Comparison of ENCODE assay signal across 9 mouse cellular contexts in the genomic region with DNA sequence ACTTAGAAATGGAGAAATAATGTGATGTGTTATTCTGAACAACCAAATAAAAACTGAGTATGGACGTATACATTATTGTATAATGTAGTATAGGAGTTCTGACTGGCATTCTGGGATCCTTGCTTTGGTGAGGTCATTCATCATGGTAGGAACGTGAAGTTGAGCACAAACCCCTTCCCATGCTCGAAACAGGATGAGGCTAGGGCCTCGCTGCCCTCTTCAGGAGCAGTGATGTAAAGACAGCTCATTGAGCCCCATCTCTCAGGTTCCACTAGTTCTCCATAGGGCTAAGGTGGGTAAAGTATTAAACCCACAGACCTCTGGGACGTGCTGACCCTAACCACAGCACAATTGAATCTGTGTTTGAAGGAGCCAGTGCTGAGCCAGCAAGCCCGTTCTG.
DNase-seq lines count a peak whose midpoint lies in the region; ATAC-seq lines count a peak whose summit lies in the region.
"Had no signal": no experiment of that assay in that cellular context is flagged by ENCODE, and none has a peak within 500 bp of the region (broad histone marks: within the 10 kb centered on the region; RNA-seq: fewer than 3 reads in every experiment).

No protein-coding gene starts in this region.

- H3K4me1 ChIP-seq in forebrain, embryonic 10.5 days: no peaks in the 10 kb centered on the region
- H3K4me1 ChIP-seq in forebrain, embryonic 16.5 days (replicated peaks; ENCODE audit: control insufficient read depth, insufficient read depth, low read length): peaks cover 3% of the 10 kb centered on the region; the same call in 1 of the 2 replicates
- no peaks in the 10 kb centered on the region for H3K4me1 ChIP-seq in hindbrain, embryonic 13.5 days (replicated peaks)
- no peaks in the 10 kb centered on the region for H3K4me1 ChIP-seq in midbrain, embryonic 16.5 days (ENCODE audit: control insufficient read depth, insufficient read depth, low read length)
- H3K4me1 ChIP-seq: heart, embryonic 15.5 days had no signal

- peak; percentile 25 for DNase-seq in forebrain, embryonic 10.5 days (ENCODE audit: extremely low spot score, low spot score)
- peak; percentile 20 to 37 for DNase-seq in spleen, postnatal 36 days (ENCODE audit: low spot score in 2 of 2)
- no peak for DNase-seq in spleen, postnatal 4 days (ENCODE audit: low spot score in 2 of 2)
- DNase-seq in c-Kit-positive CD71-positive TER-119-positive erythroid progenitor cells, embryonic 14.5 days (ENCODE audit: low spot score): no peak
- no peak for DNase-seq in right cerebral cortex, adult 18-20 months

- no peak overlapping the region for H3K27ac ChIP-seq in forebrain, embryonic 10.5 days
- no peak overlapping the region for H3K27ac ChIP-seq in forebrain, embryonic 16.5 days (ENCODE audit: low read length)
- no peak overlapping the region for H3K27ac ChIP-seq in hindbrain, embryonic 13.5 days
- no peak overlapping the region for H3K27ac ChIP-seq in midbrain, embryonic 16.5 days (ENCODE audit: low read length)
- H3K27ac ChIP-seq: heart, embryonic 15.5 days had no signal

- no peak overlapping the region for H3K9ac ChIP-seq in forebrain, embryonic 16.5 days (replicated peaks; ENCODE audit: low read depth, low read length)
- no peak overlapping the region for H3K9ac ChIP-seq in hindbrain, embryonic 13.5 days
- H3K9ac ChIP-seq in midbrain, embryonic 16.5 days (ENCODE audit: low read depth, low read length): no peak overlapping the region
- H3K9ac ChIP-seq: heart, embryonic 15.5 days had no signal

- H3K4me3 ChIP-seq in forebrain, embryonic 10.5 days: no peak overlapping the region
- H3K4me3 ChIP-seq in forebrain, embryonic 16.5 days (replicated peaks; ENCODE audit: low read length): no peak overlapping the region
- no peak overlapping the region for H3K4me3 ChIP-seq in hindbrain, embryonic 13.5 days
- H3K4me3 ChIP-seq in midbrain, embryonic 16.5 days (ENCODE audit: low read depth, low read length): no peak overlapping the region
- H3K4me3 ChIP-seq: heart, embryonic 15.5 days had no signal

- WGBS in forebrain, embryonic 10.5 days: 47% methylated on average over 6 of the region's 6 CpGs
- WGBS in forebrain, embryonic 16.5 days: 44% methylated on average over 6 of the region's 6 CpGs
- 48% methylated on average over 6 of the region's 6 CpGs for WGBS in hindbrain, embryonic 13.5 days
- WGBS in midbrain, embryonic 16.5 days: 53% methylated on average over 6 of the region's 6 CpGs

- no peak for ATAC-seq in forebrain, embryonic 16.5 days
- 0 out of 2 replicates have a peak, but pooled peaks have one; percentile 43 for ATAC-seq in hindbrain, embryonic 13.5 days (ENCODE audit: low FRiP score)
- ATAC-seq in midbrain, embryonic 16.5 days: peak; percentile 38; the same call in 1 of the 2 replicates

- no peak overlapping the region for H3K4me2 ChIP-seq in forebrain, embryonic 16.5 days (ENCODE audit: low read length)
- H3K4me2 ChIP-seq in hindbrain, embryonic 13.5 days: no peak overlapping the region
- H3K4me2 ChIP-seq in midbrain, embryonic 16.5 days (ENCODE audit: low read length): no peak overlapping the region
- H3K4me2 ChIP-seq: heart, embryonic 15.5 days had no signal

- H3K9me3 ChIP-seq in forebrain, embryonic 10.5 days: no peaks in the 10 kb centered on the region
- H3K9me3 ChIP-seq in forebrain, embryonic 16.5 days (ENCODE audit: control insufficient read depth, low read length): no peaks in the 10 kb centered on the region
- no peaks in the 10 kb centered on the region for H3K9me3 ChIP-seq in hindbrain, embryonic 13.5 days
- no peaks in the 10 kb centered on the region for H3K9me3 ChIP-seq in midbrain, embryonic 16.5 days (replicated peaks; ENCODE audit: control insufficient read depth, low read length, poor library complexity, severe bottlenecking)
- H3K9me3 ChIP-seq: heart, embryonic 15.5 days had no signal

- no peaks in the 10 kb centered on the region for H3K27me3 ChIP-seq in forebrain, embryonic 10.5 days (ENCODE audit: poor library complexity, severe bottlenecking)
- no peaks in the 10 kb centered on the region for H3K27me3 ChIP-seq in forebrain, embryonic 16.5 days (replicated peaks; ENCODE audit: control insufficient read depth, insufficient read depth, low read length)
- no peaks in the 10 kb centered on the region for H3K27me3 ChIP-seq in hindbrain, embryonic 13.5 days
- H3K27me3 ChIP-seq in midbrain, embryonic 16.5 days (ENCODE audit: control insufficient read depth, insufficient read depth, low read depth, low read length): no peaks in the 10 kb centered on the region
- H3K27me3 ChIP-seq: heart, embryonic 15.5 days had no signal

- no peaks in the 10 kb centered on the region for H3K36me3 ChIP-seq in forebrain, embryonic 10.5 days (replicated peaks)
- H3K36me3 ChIP-seq in forebrain, embryonic 16.5 days (ENCODE audit: control insufficient read depth, insufficient read depth): no peaks in the 10 kb centered on the region
- H3K36me3 ChIP-seq in hindbrain, embryonic 13.5 days: no peaks in the 10 kb centered on the region
- no peaks in the 10 kb centered on the region for H3K36me3 ChIP-seq in midbrain, embryonic 16.5 days (ENCODE audit: control insufficient read depth, insufficient read depth, low read length)
- H3K36me3 ChIP-seq: heart, embryonic 15.5 days had no signal

Comparison
In these comparisons a context has a peak if more than half of its experiments do, and no peak if none do; other contexts are left out.
1. DNase-seq: peak in forebrain, embryonic 10.5 days (single experiment) and spleen, postnatal 36 days (2 of 2); none in spleen, postnatal 4 days (0 of 2), c-Kit-positive CD71-positive TER-119-positive erythroid progenitor cells, embryonic 14.5 days (single experiment) and right cerebral cortex, adult 18-20 months (single experiment).